Mouse (Mus musculus): ENCODE data around the gene Dnm1. TPM values are rescaled to one million over a fixed set of nuclear protein-coding genes. Genes with fewer than 3 reads are reported as not detected.

Dnm1 gene
- total RNA-seq, 2 experiments from 2014 or later = 1,093 to 1,153 TPM

GRCm38 (mm10) chr2:32318709-32319585, 34.2 kb downstream of the Dnm1 start:
- no peak for DNase-seq (ENCODE audit: low spot score in 2 of 2)
- intact Hi-C loops (cut with DNase I) = no loop called here

GRCm38 (mm10) chr2:32317791-32318417, 35.2 kb downstream of the Dnm1 start:
- intact Hi-C loops (cut with DNase I) = no loop called here

GRCm38 (mm10) chr2:32316887-32317656, 36.1 kb downstream of the Dnm1 start:
- intact Hi-C loops (cut with DNase I) = no loop called here
- peak in 1 of 2 experiments; percentile 47 for DNase-seq (ENCODE audit: low spot score in 2 of 2)

More at GRCm38 (mm10) chr2:32317791-32318417, 35.2 kb downstream of the Dnm1 start:
- no peak for DNase-seq (ENCODE audit: low spot score in 2 of 2)

- DNase-seq (ENCODE audit: low spot score in 2 of 2) = no peak
- intact Hi-C loops (cut with DNase I) = no loop called here
Observed at GRCm38 (mm10) chr2:32315751-32316150, 37.4 kb downstream of the Dnm1 start.

- no peak for DNase-seq (ENCODE audit: low spot score in 2 of 2)
- intact Hi-C loops (cut with DNase I) = no loop called here
Observed at GRCm38 (mm10) chr2:32314831-32315230, 38.3 kb downstream of the Dnm1 start.

- intact Hi-C loops (cut with DNase I) = no loop called here
- DNase-seq (ENCODE audit: low spot score in 2 of 2) = peak; percentile 57 to 72
Observed at GRCm38 (mm10) chr2:32312318-32312964, 40.7 kb downstream of the Dnm1 start.

GRCm38 (mm10) chr2:32311443-32312317, 41.5 kb downstream of the Dnm1 start:
- intact Hi-C loops (cut with DNase I) = no loop called here
- DNase-seq (ENCODE audit: low spot score in 2 of 2) = no peak

- no peak for DNase-seq (ENCODE audit: low spot score in 2 of 2)
- intact Hi-C loops (cut with DNase I) = no loop called here
Observed at GRCm38 (mm10) chr2:32310096-32310845, 42.9 kb downstream of the Dnm1 start.

GRCm38 (mm10) chr2:32308870-32309568, 44.1 kb downstream of the Dnm1 start:
- intact Hi-C loops (cut with DNase I) = no loop called here
- no peak for DNase-seq (ENCODE audit: low spot score in 2 of 2)

GRCm38 (mm10) chr2:32307941-32308760, 45.0 kb downstream of the Dnm1 start:
- peak; percentile 78 to 86 for DNase-seq (ENCODE audit: low spot score in 2 of 2)
- intact Hi-C loops (cut with DNase I) = no loop called here

- intact Hi-C loops (cut with DNase I) = no loop called here
- no peak for DNase-seq (ENCODE audit: low spot score in 2 of 2)
Observed at GRCm38 (mm10) chr2:32307247-32307798, 45.8 kb downstream of the Dnm1 start.

- intact Hi-C loops (cut with DNase I) = no loop called here
- DNase-seq (ENCODE audit: low spot score in 2 of 2) = no peak
Observed at GRCm38 (mm10) chr2:32306176-32306575, 47.0 kb downstream of the Dnm1 start.

GRCm38 (mm10) chr2:32305668-32306067, 47.5 kb downstream of the Dnm1 start:
- intact Hi-C loops (cut with DNase I) = no loop called here
- DNase-seq (ENCODE audit: low spot score in 2 of 2) = no peak

- intact Hi-C loops (cut with DNase I) = no loop called here
- peak; percentile 66 to 67 for DNase-seq (ENCODE audit: low spot score in 2 of 2)
Observed at GRCm38 (mm10) chr2:32304145-32304832, 48.8 kb downstream of the Dnm1 start.

- no peak for DNase-seq (ENCODE audit: low spot score in 2 of 2)
- intact Hi-C loops (cut with DNase I) = no loop called here
Observed at GRCm38 (mm10) chr2:32302952-32303351, 50.2 kb downstream of the Dnm1 start.

- no peak for DNase-seq (ENCODE audit: low spot score in 2 of 2)
- intact Hi-C loops (cut with DNase I) = no loop called here
Observed at GRCm38 (mm10) chr2:32299469-32299868, 53.7 kb downstream of the Dnm1 start.

Data from left cerebral cortex, postnatal 14 days (tissue).